Mouse (Mus musculus) MEL (cell line): ENCODE measurements at regions not wholly inside any gene's neighbourhood (a gene's known extent, or its start where the extent isn't known, plus 50 kb on each side); places are given as distances from the start of the nearest gene placed in this dataset.

Source experiments
- DNase-seq: peaks from one replicate; pipeline ENCODE4 v3.0.0; 2011; ENCODE audit warnings: low read depth, low spot score
- H3K27ac ChIP-seq: 2 replicates; pipeline ENCODE4 v1.5.1; 2012; ENCODE audit warnings: low read depth, mild to moderate bottlenecking, control low read depth, low read length, moderate library complexity; ENCODE audit not compliant: control insufficient read depth
- H3K27me3 ChIP-seq, 2 experiments: fragments of 150-350 bp in 1 of 2; sonication (generic) in 1 of 2; 2 replicates each; pipeline ENCODE4 v1.6.1; 2012; ENCODE audit warnings: low read length in 2 of 2, mild to moderate bottlenecking in 2 of 2, improper control_type of control experiment in 1 of 2, moderate library complexity in 1 of 2; ENCODE audit not compliant: insufficient read depth in 2 of 2, control insufficient read depth in 1 of 2
- H3K36me3 ChIP-seq, 2 experiments: 2 replicates each; pipeline ENCODE4 v1.6.1; 2012 to 2014; ENCODE audit warnings: low read length in 2 of 2, improper control_type of control experiment in 1 of 2, inconsistent platforms in 1 of 2, mild to moderate bottlenecking in 1 of 2; ENCODE audit not compliant: insufficient read depth in 2 of 2, control insufficient read depth in 1 of 2
- H3K4me1 ChIP-seq, 2 experiments: fragments of 150-350 bp in 1 of 2; sonication (generic) in 1 of 2; 2 replicates each; pipeline ENCODE4 v1.6.1; 2012; ENCODE audit warnings: low read length in 2 of 2, improper control_type of control experiment in 1 of 2, mild to moderate bottlenecking in 1 of 2; ENCODE audit not compliant: insufficient read depth in 2 of 2, control insufficient read depth in 1 of 2
- H3K4me3 ChIP-seq, 2 experiments: fragments of 150-350 bp in 1 of 2; sonication (generic) in 1 of 2; 2 replicates each; pipeline ENCODE4 v1.5.1; 2012; ENCODE audit warnings: low read depth in 2 of 2, low read length in 2 of 2, mild to moderate bottlenecking in 2 of 2, moderate library complexity in 2 of 2, control low read depth in 1 of 2, improper control_type of control experiment in 1 of 2; ENCODE audit not compliant: control insufficient read depth in 1 of 2, insufficient read depth in 1 of 2
- H3K79me2 ChIP-seq: 2 replicates; pipeline ENCODE4 v1.6.1; 2012; ENCODE audit warnings: mild to moderate bottlenecking, low read length, moderate library complexity; ENCODE audit not compliant: control insufficient read depth, poor library complexity, insufficient read depth
- H3K9ac ChIP-seq: 2 replicates; pipeline ENCODE4 v1.6.1; 2012; ENCODE audit warnings: low read depth, mild to moderate bottlenecking, control low read depth, low read length, moderate library complexity; ENCODE audit not compliant: control insufficient read depth, poor library complexity, severe bottlenecking
- H3K9me3 ChIP-seq: fragments of 150-350 bp; sonication (generic); replicated peaks from 2 replicates; pipeline ENCODE4 v1.6.1; 2012; ENCODE audit warnings: mild to moderate bottlenecking, low read length, improper control_type of control experiment, moderate library complexity; ENCODE audit not compliant: insufficient read depth
- BHLHE40 ChIP-seq: IDR thresholded peaks from 2 replicates; pipeline ENCODE4 v1.6.1; 2012; ENCODE audit warnings: low read depth, mild to moderate bottlenecking, inconsistent platforms, low read length, improper control_type of control experiment, borderline replicate concordance
- CHD1 ChIP-seq: IDR thresholded peaks from 2 replicates; pipeline ENCODE4 v1.6.1; 2012; ENCODE audit warnings: low read depth, mild to moderate bottlenecking, inconsistent platforms, low read length, improper control_type of control experiment
- CTCF ChIP-seq, 3 experiments: IDR thresholded peaks in 2 of 3; conservative IDR thresholded peaks in 1 of 3; 2 replicates each; pipeline ENCODE4 v1.5.1; 2011 to 2012; ENCODE audit warnings: low read length in 3 of 3, low read depth in 2 of 3, mild to moderate bottlenecking in 2 of 3, improper control_type of control experiment in 1 of 3, inconsistent platforms in 1 of 3, mixed read lengths in 1 of 3, moderate library complexity in 1 of 3; ENCODE audit not compliant: control insufficient read depth in 1 of 3, insufficient read depth in 1 of 3, poor library complexity in 1 of 3, severe bottlenecking in 1 of 3
- E2F4 ChIP-seq: IDR thresholded peaks from 2 replicates; pipeline ENCODE4 v1.6.1; 2011; ENCODE audit warnings: low read depth, low read length, improper control_type of control experiment, borderline replicate concordance
- ELF1 ChIP-seq: IDR thresholded peaks from 2 replicates; pipeline ENCODE4 v1.6.1; 2014; ENCODE audit warnings: low read depth, mild to moderate bottlenecking, inconsistent platforms, low read length, improper control_type of control experiment, moderate library complexity
- ETS1 ChIP-seq: IDR thresholded peaks from 2 replicates; pipeline ENCODE4 v1.6.1; 2012; ENCODE audit warnings: low read depth, mild to moderate bottlenecking, inconsistent platforms, low read length, improper control_type of control experiment, moderate library complexity
- GATA1 ChIP-seq: IDR thresholded peaks from 2 replicates; pipeline ENCODE4 v1.6.1; 2011; ENCODE audit warnings: low read depth, low read length, improper control_type of control experiment
- HCFC1 ChIP-seq: IDR thresholded peaks from 2 replicates; pipeline ENCODE4 v1.6.1; 2012; ENCODE audit warnings: low read depth, mild to moderate bottlenecking, inconsistent platforms, low read length, improper control_type of control experiment, moderate library complexity
- JUND ChIP-seq: IDR thresholded peaks from 2 replicates; pipeline ENCODE4 v1.6.1; 2011; ENCODE audit warnings: low read depth, mild to moderate bottlenecking, improper control_type of control experiment, low read length
- KAT2A ChIP-seq: conservative IDR thresholded peaks from 2 replicates; pipeline ENCODE4 v1.6.1; 2012; ENCODE audit warnings: low read depth, low read length, improper control_type of control experiment, inconsistent platforms
- MAFK ChIP-seq: IDR thresholded peaks from 2 replicates; pipeline ENCODE4 v1.6.1; 2011; ENCODE audit warnings: low read depth, mild to moderate bottlenecking, low read length, improper control_type of control experiment, borderline replicate concordance
- MEF2A ChIP-seq: IDR thresholded peaks from 2 replicates; pipeline ENCODE4 v1.6.1; 2014; ENCODE audit warnings: low read depth, mild to moderate bottlenecking, inconsistent platforms, low read length, improper control_type of control experiment; ENCODE audit not compliant: poor library complexity, insufficient replicate concordance, severe bottlenecking; ENCODE audit errors: extremely low read depth
- NELFE ChIP-seq: IDR thresholded peaks from 2 replicates; pipeline ENCODE4 v1.6.1; 2011; ENCODE audit warnings: low read depth, low read length, improper control_type of control experiment
- POLR2AphosphoS5 ChIP-seq: IDR thresholded peaks from 2 replicates; pipeline ENCODE4 v1.6.1; 2012; ENCODE audit warnings: low read depth, borderline replicate concordance, mild to moderate bottlenecking, inconsistent platforms, low read length, moderate library complexity, mixed read lengths
- RAD21 ChIP-seq: IDR thresholded peaks from 2 replicates; pipeline ENCODE4 v1.6.1; 2011; ENCODE audit warnings: mild to moderate bottlenecking, low read depth, low read length, improper control_type of control experiment
- RCOR1 ChIP-seq: IDR thresholded peaks from 2 replicates; pipeline ENCODE4 v1.6.1; 2012; ENCODE audit warnings: low read depth, mild to moderate bottlenecking, inconsistent platforms, low read length, improper control_type of control experiment
- SMC3 ChIP-seq: IDR thresholded peaks from 2 replicates; pipeline ENCODE4 v1.6.1; 2011; ENCODE audit warnings: low read depth, low read length, improper control_type of control experiment
- TCF12 ChIP-seq: IDR thresholded peaks from 2 replicates; pipeline ENCODE4 v1.6.1; 2014; ENCODE audit warnings: low read depth, mild to moderate bottlenecking, inconsistent platforms, low read length, improper control_type of control experiment, moderate library complexity
- UBTF ChIP-seq: IDR thresholded peaks from 2 replicates; pipeline ENCODE4 v1.6.1; 2012; ENCODE audit warnings: low read depth, mild to moderate bottlenecking, inconsistent platforms, low read length, improper control_type of control experiment, moderate library complexity, borderline replicate concordance; ENCODE audit not compliant: insufficient read depth
- USF1 ChIP-seq: IDR thresholded peaks from 2 replicates; pipeline ENCODE4 v1.6.1; 2014; ENCODE audit warnings: low read depth, mild to moderate bottlenecking, inconsistent platforms, low read length, improper control_type of control experiment, moderate library complexity
- ZC3H11A ChIP-seq: IDR thresholded peaks from 2 replicates; pipeline ENCODE4 v1.6.1; 2012; ENCODE audit warnings: low read depth, mild to moderate bottlenecking, inconsistent platforms, low read length, improper control_type of control experiment
- ZKSCAN1 ChIP-seq: IDR thresholded peaks from 2 replicates; pipeline ENCODE4 v1.6.1; 2012; ENCODE audit warnings: low read depth, mild to moderate bottlenecking, inconsistent platforms, low read length, improper control_type of control experiment, moderate library complexity
- ZNF384 ChIP-seq: IDR thresholded peaks from 2 replicates; pipeline ENCODE4 v1.6.1; 2012; ENCODE audit warnings: low read depth, mild to moderate bottlenecking, inconsistent platforms, low read length, improper control_type of control experiment

- H3K4me1 ChIP-seq: no peaks in the 10 kb centered on the region
- no peak overlapping the region for H3K4me3 ChIP-seq
- no peaks in the 10 kb centered on the region for H3K9me3 ChIP-seq
- peaks cover 5 to 7% of the 10 kb centered on the region in 2 experiments; a peak in 2 of 4 replicates for H3K27me3 ChIP-seq
- DNase-seq: no peak
- H3K79me2 ChIP-seq: no peaks in the 10 kb centered on the region
- TF ChIP-seq CHD1 (no peak), POLR2AphosphoS5 (no peak), ZC3H11A (no peak), BHLHE40 (no peak), HCFC1 (no peak), ELF1 (no peak), TCF12 (no peak), E2F4 (no peak), CTCF (IDR thresholded peaks at IDR 0.05 in 2 of 3, conservative IDR thresholded peaks at IDR 0.05 in 1 of 3; ENCODE audit: control insufficient read depth in 1 of 3, insufficient read depth in 1 of 3, low read depth in 2 of 3, low read length in 3 of 3, poor library complexity in 1 of 3, severe bottlenecking in 1 of 3) (no peak), KAT2A (no peak), MEF2A (no peak), MAFK (no peak), ZKSCAN1 (no peak), ETS1 (no peak), NELFE (no peak), UBTF (no peak), JUND (no peak)
- H3K36me3 ChIP-seq: no peaks in the 10 kb centered on the region
- H3K9ac ChIP-seq: no peak overlapping the region
- no peak overlapping the region for H3K27ac ChIP-seq
Measured at GRCm38 (mm10) chr13:37526102-37526501, 181.1 kb downstream of the Ly86 start.

- no peaks in the 10 kb centered on the region for H3K79me2 ChIP-seq
- no peak overlapping the region for H3K27ac ChIP-seq
- peaks cover 7 to 8% of the 10 kb centered on the region in 2 experiments; a peak in 2 of 4 replicates for H3K27me3 ChIP-seq
- TF ChIP-seq GATA1 (no peak), CHD1 (no peak), RCOR1 (no peak), SMC3 (no peak), TCF12 (no peak), ZKSCAN1 (no peak), E2F4 (no peak), USF1 (no peak), MEF2A (no peak), RAD21 (no peak), JUND (no peak), ZNF384 (no peak), HCFC1 (no peak)
- TF ChIP-seq, all 39 proteins: peak for 0
- H3K4me1 ChIP-seq: no peaks in the 10 kb centered on the region
- H3K9ac ChIP-seq: no peak overlapping the region
- no peak for DNase-seq
- no peaks in the 10 kb centered on the region for H3K36me3 ChIP-seq
- H3K4me3 ChIP-seq: no peak overlapping the region
- H3K9me3 ChIP-seq: no peaks in the 10 kb centered on the region
Measured at GRCm38 (mm10) chr13:37528380-37528779, 183.4 kb downstream of the Ly86 start.
